Mouse (Mus musculus): ENCODE measurements at regions not wholly inside any gene's neighbourhood (a gene's known extent, or its start where the extent isn't known, plus 50 kb on each side); places are given as distances from the start of the nearest gene placed in this dataset.
"Not testable (repeated sequence)": the region's sequence is repeated elsewhere in the genome, so short reads cannot be mapped to it uniquely, and the experiment has no call there.

DNA sequence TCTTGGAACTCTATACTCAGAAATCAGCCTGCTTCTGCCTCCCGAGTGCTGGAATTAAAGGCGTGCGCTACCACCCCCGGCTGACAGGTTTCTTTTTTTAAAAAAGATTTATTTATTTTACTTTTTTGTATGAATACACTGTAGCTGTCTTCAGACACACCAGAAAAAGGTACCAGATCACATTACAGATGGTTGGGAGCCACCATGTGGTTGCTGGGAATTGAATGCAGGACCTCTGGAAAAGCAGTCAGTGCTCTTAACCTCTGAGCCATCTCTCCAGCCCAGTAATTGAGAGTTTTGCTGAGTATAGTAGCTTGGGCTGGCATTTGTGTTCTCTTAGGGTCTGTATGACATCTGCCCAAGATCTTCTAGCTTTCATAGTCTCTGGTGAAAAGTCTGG is 78.4 kb upstream of the Nabp1 start:
- TF ChIP-seq CTCF (IDR thresholded peaks at IDR 0.05; ENCODE audit: borderline replicate concordance, insufficient read depth, low read depth, low read length); POLR2A (IDR thresholded peaks at IDR 0.05; ENCODE audit: borderline replicate concordance, insufficient read depth, low read length): not testable (repeated sequence)
